Mouse (Mus musculus) heart, postnatal 0 days (tissue): Measurements from ENCODE around the gene Tnfaip3.

Experiments used
- CTCF ChIP-seq: IDR thresholded peaks from 2 replicates; pipeline ENCODE4 v1.5.1; 2016; ENCODE audit warnings: antibody characterized with exemption, control low read depth, low read depth
- EP300 ChIP-seq: IDR thresholded peaks from 2 replicates; pipeline ENCODE4 v1.6.1; 2016; ENCODE audit warnings: antibody characterized with exemption, low read depth

DNA sequence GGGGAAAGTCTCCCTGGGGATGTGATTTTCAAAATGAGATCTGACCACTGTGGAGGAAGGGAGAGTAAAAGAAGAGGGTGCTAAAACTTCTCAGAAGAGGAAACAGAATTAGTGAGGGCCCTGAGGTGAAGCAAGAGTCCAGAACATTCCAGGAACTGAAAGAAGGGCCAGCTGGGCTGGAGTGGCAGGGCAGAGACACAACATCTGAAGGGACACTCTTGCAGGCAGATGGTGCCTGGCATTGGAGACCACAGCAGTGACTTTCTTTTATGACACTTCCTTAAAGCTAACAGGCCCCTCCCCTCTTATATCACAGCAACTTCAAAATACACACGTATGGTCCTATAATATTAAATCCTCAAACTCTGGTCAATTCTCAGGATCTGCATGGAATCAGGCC is 18.2 kb upstream of the Tnfaip3 start:
- TF ChIP-seq EP300 (no peak), CTCF (no peak)
